Mouse (Mus musculus) forebrain, embryonic 10.5 days (tissue): ENCODE measurements around the gene Max. TPM values are rescaled to one million over a fixed set of nuclear protein-coding genes. Genes with fewer than 3 reads are reported as not detected.

ENCODE experiments used
- DNase-seq: peaks from one replicate; pipeline ENCODE4 v3.0.0-alpha.2; 2017; ENCODE audit warnings: low spot score; ENCODE audit errors: extremely low spot score
- H3K27ac ChIP-seq: fragments of 300-500 bp; sonication (generic); 2 replicates; pipeline ENCODE4 v1.5.1; 2016; ENCODE audit warnings: mild to moderate bottlenecking
- H3K27me3 ChIP-seq: fragments of 300-500 bp; sonication (generic); 2 replicates; pipeline ENCODE4 v1.6.1; 2016; ENCODE audit warnings: mild to moderate bottlenecking; ENCODE audit not compliant: poor library complexity, severe bottlenecking
- H3K36me3 ChIP-seq: fragments of 300-500 bp; sonication (generic); replicated peaks from 2 replicates; pipeline ENCODE4 v1.6.1; 2016; ENCODE audit warnings: mild to moderate bottlenecking, moderate library complexity
- H3K4me1 ChIP-seq: fragments of 300-500 bp; sonication (generic); 2 replicates; pipeline ENCODE4 v1.6.1; 2016
- H3K4me3 ChIP-seq: fragments of 300-500 bp; sonication (generic); 2 replicates; pipeline ENCODE4 v1.5.1; 2016; ENCODE audit warnings: mild to moderate bottlenecking, moderate library complexity
- H3K9me3 ChIP-seq: fragments of 300-500 bp; sonication (generic); 2 replicates; pipeline ENCODE4 v1.6.1; 2016; ENCODE audit warnings: mild to moderate bottlenecking, moderate library complexity
- WGBS: fragments of 180-500 bp; shearing (Covaris S2); methylation state at CpG from one replicate; pipeline ENCODE4 v1.1.7; 2016; 5-methylcytosine and 5-hydroxymethylcytosine counted together
- polyA plus RNA-seq: library from polyadenylated mRNA; unstranded; fragments of >200 nt; fragmentation: Nextera tagmentation; extraction: Ambion mirVana; gene quantifications from 2 replicates; pipeline ENCODE4 v1.2.1, GENCODE M21; 2016

The Max gene
- polyA plus RNA-seq, 1 experiment from 2014 or later = 13.5 TPM

GRCm38 (mm10) chr12:76982818-76983471 lies 20.9 kb upstream of the Max start:
- DNase-seq = no peak
- Histone ChIP-seq H3K9me3 (no peaks in the 10 kb centered on the region), H3K4me1 (no peaks in the 10 kb centered on the region), H3K27ac (no peak overlapping the region), H3K27me3 (no peaks in the 10 kb centered on the region), H3K4me3 (no peak overlapping the region), H3K36me3 (no peaks in the 10 kb centered on the region)
- WGBS = 89% methylated on average over 16 of the region's 16 CpGs

DNA sequence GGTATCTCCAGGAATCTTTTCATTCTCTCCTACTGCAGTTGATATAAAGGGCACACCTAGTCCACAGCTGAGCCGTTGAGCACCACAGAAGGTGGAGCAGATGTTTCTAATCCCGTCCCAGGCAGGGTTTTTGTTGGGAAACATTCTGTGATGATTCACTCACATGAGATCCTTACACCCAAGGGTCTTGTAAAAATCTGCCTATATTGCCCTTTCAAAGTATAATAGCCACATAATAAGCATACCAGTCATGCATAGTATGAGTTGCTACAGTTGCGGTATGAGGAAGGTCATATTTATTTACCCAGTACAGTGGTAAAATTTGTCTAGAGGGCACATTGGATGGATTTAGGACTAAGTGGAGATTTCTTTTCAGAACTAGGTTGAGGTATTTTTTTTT lies 17.5 kb upstream of the Max start:
- 91% methylated on average over 3 of the region's 3 CpGs for WGBS

GRCm38 (mm10) chr12:76972669-76973068 lies 10.7 kb upstream of the Max start:
- Histone ChIP-seq H3K36me3 (no peaks in the 10 kb centered on the region), H3K27ac (no peak overlapping the region), H3K4me1 (no peaks in the 10 kb centered on the region), H3K4me3 (no peak overlapping the region), H3K27me3 (no peaks in the 10 kb centered on the region), H3K9me3 (peaks cover 4% of the 10 kb centered on the region; the same call in 1 of the 2 replicates)
- WGBS = 88% methylated on average over 10 of the region's 10 CpGs
- DNase-seq = no peak

More for the DNA sequence above, 17.5 kb upstream of the Max start:
- Histone ChIP-seq H3K4me1 (no peaks in the 10 kb centered on the region), H3K4me3 (no peak overlapping the region), H3K36me3 (no peaks in the 10 kb centered on the region), H3K27me3 (no peaks in the 10 kb centered on the region), H3K27ac (no peak overlapping the region), H3K9me3 (peaks cover 4% of the 10 kb centered on the region; the same call in 1 of the 2 replicates)
- DNase-seq = no peak

GRCm38 (mm10) chr12:76972241-76972640 lies 10.2 kb upstream of the Max start:
- Histone ChIP-seq H3K9me3 (peaks cover 4% of the 10 kb centered on the region; the same call in 1 of the 2 replicates), H3K27me3 (no peaks in the 10 kb centered on the region), H3K4me3 (no peak overlapping the region), H3K27ac (no peak overlapping the region), H3K36me3 (no peaks in the 10 kb centered on the region), H3K4me1 (no peaks in the 10 kb centered on the region)
- WGBS = 94% methylated on average over 11 of the region's 11 CpGs
- no peak for DNase-seq

GRCm38 (mm10) chr12:76971642-76972221 lies 9.7 kb upstream of the Max start:
- no peak overlapping the region for H3K4me3 ChIP-seq
- H3K27me3 ChIP-seq = no peaks in the 10 kb centered on the region
- H3K9me3 ChIP-seq = peaks cover 4% of the 10 kb centered on the region; the same call in 1 of the 2 replicates
- no peaks in the 10 kb centered on the region for H3K4me1 ChIP-seq
- H3K36me3 ChIP-seq = no peaks in the 10 kb centered on the region
- no peak for DNase-seq
- H3K27ac ChIP-seq = no peak overlapping the region
- WGBS = 89% methylated on average over 7 of the region's 7 CpGs

DNA sequence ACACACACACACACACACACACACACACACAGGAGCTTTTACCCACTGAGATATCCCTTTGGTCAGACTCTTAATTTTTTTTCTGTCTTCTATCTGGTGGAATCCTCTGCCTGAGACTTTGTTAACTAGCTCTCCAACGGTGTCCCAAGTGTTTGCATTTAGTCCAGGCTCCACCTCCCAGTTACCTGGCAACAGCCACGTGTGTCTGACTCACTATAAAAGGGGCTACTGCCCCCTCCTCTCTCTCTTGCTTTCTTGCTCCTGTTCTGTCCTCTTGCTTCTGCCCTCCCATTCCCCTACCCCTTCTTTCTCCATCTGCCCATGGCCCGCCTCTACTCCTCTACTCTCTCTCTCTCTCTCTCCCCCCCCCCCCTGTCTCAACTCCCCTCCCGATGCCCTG lies 3.9 kb upstream of the Max start:
- DNase-seq = peak; percentile 44
- Histone ChIP-seq H3K4me3 (peak overlapping the region; percentile 27), H3K27ac (peak overlapping the region; percentile 65), H3K4me1 (peaks cover 29% of the 10 kb centered on the region), H3K36me3 (no peaks in the 10 kb centered on the region), H3K27me3 (peaks cover 5% of the 10 kb centered on the region; the same call in 1 of the 2 replicates), H3K9me3 (no peaks in the 10 kb centered on the region)
- WGBS = 7% methylated on average over 3 of the region's 4 CpGs

GRCm38 (mm10) chr12:76965089-76965488 lies 3.1 kb upstream of the Max start:
- peaks cover 33% of the 10 kb centered on the region for H3K4me1 ChIP-seq
- H3K27ac ChIP-seq = no peak overlapping the region
- no peaks in the 10 kb centered on the region for H3K9me3 ChIP-seq
- H3K27me3 ChIP-seq = peaks cover 5% of the 10 kb centered on the region; the same call in 1 of the 2 replicates
- H3K36me3 ChIP-seq = peaks cover 3% of the 10 kb centered on the region
- DNase-seq = no peak
- no peak overlapping the region for H3K4me3 ChIP-seq
- 13% methylated on average over 5 of the region's 5 CpGs for whole genome bisulfite sequencing

DNA sequence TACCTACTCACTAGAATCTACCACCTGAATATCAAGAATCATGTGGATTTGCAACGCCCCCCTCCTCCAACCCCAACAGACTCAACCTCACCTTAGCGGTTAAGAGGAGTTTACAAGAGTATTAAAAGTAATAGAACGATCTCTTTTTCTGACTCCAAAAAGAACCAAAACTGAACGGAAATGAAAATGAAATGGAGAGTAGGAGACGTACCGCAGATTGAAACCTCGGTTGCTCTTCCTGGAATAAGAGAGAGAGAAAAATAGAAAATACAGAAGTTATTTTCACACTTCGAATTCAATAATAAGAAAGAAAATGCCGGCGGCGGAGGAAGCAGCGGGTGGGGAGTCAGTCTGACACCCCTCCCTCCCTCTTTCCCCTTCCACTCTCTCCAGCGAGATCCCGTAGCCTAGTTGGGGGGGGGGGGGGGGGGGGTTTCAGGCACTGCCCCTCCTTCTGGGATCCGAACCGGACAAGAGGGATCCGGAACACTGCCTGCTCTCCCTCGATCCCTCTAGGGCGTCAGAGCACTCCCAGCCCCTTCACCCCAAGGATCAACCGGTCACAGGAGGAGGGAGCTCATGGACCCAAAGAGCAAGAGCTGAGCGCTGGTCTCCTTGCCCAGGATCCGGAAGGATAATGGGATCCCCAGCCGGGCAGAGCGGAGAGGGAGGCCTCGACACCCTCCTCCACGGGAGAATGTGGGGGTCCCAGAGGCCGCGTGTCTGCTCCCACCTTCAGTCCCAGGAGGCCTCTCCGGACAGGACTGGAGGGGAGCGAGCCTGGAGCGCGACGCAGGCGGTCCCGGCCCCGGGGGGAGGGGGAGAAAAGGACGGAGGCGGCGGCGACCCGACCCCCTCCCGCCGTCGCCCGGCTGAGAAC lies 709 bp downstream of the Max start:
- DNase-seq = peak; percentile 38
- H3K27ac ChIP-seq = peak overlapping the region; percentile 85

DNA sequence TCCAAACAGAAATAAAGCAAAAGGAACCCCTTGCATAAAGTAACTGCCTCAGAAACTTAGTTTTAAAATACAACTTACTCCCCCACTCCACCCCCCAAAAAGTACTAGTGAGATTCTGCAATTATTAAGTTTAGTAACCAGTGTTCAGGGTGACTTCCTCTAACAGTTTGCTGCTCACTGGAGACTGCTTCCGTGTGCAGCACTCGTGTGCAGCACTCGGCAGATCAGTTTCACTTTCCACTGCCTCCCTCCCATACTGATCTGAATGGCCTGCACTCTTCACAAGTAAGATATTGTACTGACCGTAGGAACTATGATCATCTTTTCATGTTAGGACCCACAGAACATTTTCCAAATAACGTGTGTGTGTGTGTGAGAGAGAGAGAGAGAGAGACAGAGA lies 4.3 kb downstream of the Max start:
- no peak for DNase-seq
- no peak overlapping the region for H3K4me3 ChIP-seq
- no peak overlapping the region for H3K27ac ChIP-seq
- 94% methylated on average over 5 of the region's 5 CpGs for WGBS
- no peaks in the 10 kb centered on the region for H3K27me3 ChIP-seq
- H3K36me3 ChIP-seq = peaks cover 70% of the 10 kb centered on the region
- no peaks in the 10 kb centered on the region for H3K9me3 ChIP-seq
- H3K4me1 ChIP-seq = peaks cover 14% of the 10 kb centered on the region

More for the DNA sequence above, 709 bp downstream of the Max start:
- Histone ChIP-seq H3K36me3 (peaks cover 38% of the 10 kb centered on the region), H3K4me1 (peaks cover 31% of the 10 kb centered on the region), H3K4me3 (peak overlapping the region; percentile 84), H3K9me3 (no peaks in the 10 kb centered on the region), H3K27me3 (peaks cover 5% of the 10 kb centered on the region; the same call in 1 of the 2 replicates)
- 6% methylated on average over 43 of the region's 45 CpGs for WGBS

DNA sequence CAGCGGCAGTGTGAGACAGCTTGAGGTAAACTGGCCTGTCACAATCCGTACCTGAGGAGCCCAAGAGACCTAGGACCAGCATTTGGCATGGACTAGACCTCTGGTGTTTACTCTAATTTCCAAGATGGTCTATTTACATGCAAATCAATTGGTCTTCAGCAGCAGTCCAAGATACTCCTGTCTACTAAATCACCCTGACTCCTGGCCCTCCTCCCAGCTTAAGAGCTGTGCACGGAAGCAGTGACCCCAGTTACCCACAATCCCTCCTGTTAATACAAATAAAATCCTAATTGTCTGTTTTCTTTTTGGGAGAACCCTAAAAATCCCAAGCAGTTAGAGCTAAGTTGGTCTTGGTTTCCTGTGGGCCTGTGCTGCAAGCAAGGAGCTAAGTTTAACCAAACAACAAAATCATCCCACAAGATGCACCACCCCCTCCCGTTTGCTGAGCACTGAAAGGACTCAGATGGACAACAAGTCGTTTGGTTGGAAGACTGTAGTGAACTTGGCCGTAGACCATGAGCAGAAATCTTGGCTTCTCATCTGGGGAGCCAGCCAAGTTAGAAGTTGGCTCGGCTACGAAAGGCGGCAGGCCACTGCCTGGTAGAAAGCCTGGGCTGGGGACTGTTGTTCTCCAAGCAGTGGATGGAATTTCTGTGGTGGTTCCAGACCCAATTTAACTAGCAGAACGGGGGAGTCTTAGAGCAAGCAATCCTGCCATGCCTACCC lies 7.1 kb downstream of the Max start:
- WGBS = 90% methylated on average over 10 of the region's 10 CpGs
- Histone ChIP-seq H3K27ac (no peak overlapping the region), H3K27me3 (no peaks in the 10 kb centered on the region), H3K9me3 (no peaks in the 10 kb centered on the region), H3K36me3 (peaks cover 93% of the 10 kb centered on the region), H3K4me3 (no peak overlapping the region), H3K4me1 (no peaks in the 10 kb centered on the region)
- no peak for DNase-seq

- Histone ChIP-seq H3K4me1 (no peaks in the 10 kb centered on the region), H3K9me3 (no peaks in the 10 kb centered on the region), H3K27me3 (no peaks in the 10 kb centered on the region), H3K36me3 (peaks cover 93% of the 10 kb centered on the region), H3K4me3 (no peak overlapping the region), H3K27ac (no peak overlapping the region)
- WGBS = 94% methylated on average over 2 of the region's 2 CpGs
- DNase-seq = no peak
These were observed 8.1 kb downstream of the Max start for GRCm38 (mm10) chr12:76953750-76954363.

- no peak overlapping the region for H3K27ac ChIP-seq
- H3K36me3 ChIP-seq = peaks cover 96% of the 10 kb centered on the region
- no peak for DNase-seq
- no peaks in the 10 kb centered on the region for H3K27me3 ChIP-seq
- H3K4me3 ChIP-seq = no peak overlapping the region
- 93% methylated on average over 5 of the region's 5 CpGs for WGBS
- no peaks in the 10 kb centered on the region for H3K4me1 ChIP-seq
- no peaks in the 10 kb centered on the region for H3K9me3 ChIP-seq
These were observed 11.7 kb downstream of the Max start for GRCm38 (mm10) chr12:76950330-76950729.
